In genomic region chr2:49619719-49620522, GRCm38 (mm10) we compare ENCODE assay signal across 8 mouse cellular contexts. TPM values are rescaled to one million over a fixed set of nuclear protein-coding genes. Genes with fewer than 3 reads are reported as not detected.
DNase-seq lines count a peak whose midpoint lies in the region; ATAC-seq and TF ChIP-seq lines count a peak whose summit lies in the region.

No protein-coding gene starts in this region.

- peak; percentile 8 for DNase-seq in kidney, adult 18-20 months
- DNase-seq in kidney, adult 11 months, result no peak
- peak; percentile 33 to 46 for DNase-seq in cerebellum, postnatal 4 days (ENCODE audit: low spot score in 2 of 2)
- DNase-seq in hindbrain, embryonic 11.5 days (ENCODE audit: low spot score), result peak; percentile 60
- DNase-seq in liver, postnatal 0 days, result no peak
- DNase-seq in testis, postnatal 14 days (ENCODE audit: low spot score), result peak; percentile 25
- DNase-seq in natural killer cell, adult 2 months (ENCODE audit: low spot score in 2 of 2), result no peak

- H3K27ac ChIP-seq in ES-Bruce4 (ENCODE audit: insufficient read depth, low read length), result no peak overlapping the region
- H3K27ac ChIP-seq in hindbrain, embryonic 11.5 days (ENCODE audit: low read depth, low read length), result peak overlapping the region; percentile 75
- H3K27ac ChIP-seq in liver, postnatal 0 days (ENCODE audit: low read depth), result no peak overlapping the region

- ATAC-seq in hindbrain, embryonic 11.5 days (ENCODE audit: low FRiP score), result peak; percentile 46
- ATAC-seq in liver, postnatal 0 days, result no peak

- H3K36me3 ChIP-seq in ES-Bruce4 (ENCODE audit: control insufficient read depth, insufficient read depth, low read length, poor library complexity, severe bottlenecking), result no peaks in the 10 kb centered on the region
- H3K36me3 ChIP-seq in hindbrain, embryonic 11.5 days (ENCODE audit: control insufficient read depth, insufficient read depth, low read length), result no peaks in the 10 kb centered on the region
- H3K36me3 ChIP-seq in liver, postnatal 0 days (replicated peaks; ENCODE audit: insufficient read depth, low read length), result no peaks in the 10 kb centered on the region

- no peak for TF ChIP-seq EP300 in ES-Bruce4 (IDR thresholded peaks at IDR 0.05; ENCODE audit: insufficient read depth, low read depth, low read length)
- no peak for TF ChIP-seq EP300 in liver, postnatal 0 days (IDR thresholded peaks at IDR 0.05; ENCODE audit: low read depth)

- no peak for TF ChIP-seq POLR2A in ES-Bruce4 (IDR thresholded peaks at IDR 0.05; ENCODE audit: insufficient read depth, low read length)

- TF ChIP-seq CTCF in ES-Bruce4 (IDR thresholded peaks at IDR 0.05; ENCODE audit: low read depth, low read length), result no peak
- no peak for TF ChIP-seq CTCF in liver, postnatal 0 days (IDR thresholded peaks at IDR 0.05; ENCODE audit: low read depth)

- no peaks in the 10 kb centered on the region for H3K27me3 ChIP-seq in ES-Bruce4 (ENCODE audit: control insufficient read depth, insufficient read depth, low read length, poor library complexity, severe bottlenecking)
- H3K27me3 ChIP-seq in hindbrain, embryonic 11.5 days (ENCODE audit: control insufficient read depth, insufficient read depth, low read length), result no peaks in the 10 kb centered on the region
- peaks cover 27% of the 10 kb centered on the region for H3K27me3 ChIP-seq in liver, postnatal 0 days (ENCODE audit: insufficient read depth, low read length)

- WGBS in hindbrain, embryonic 11.5 days, result under 1% methylated on average over 33 of the region's 33 CpGs
- 3% methylated on average over 33 of the region's 33 CpGs for WGBS in liver, postnatal 0 days (ENCODE audit: insufficient replicate concordance)

- peak overlapping the region; percentile 81 for H3K4me3 ChIP-seq in ES-Bruce4 (ENCODE audit: low read depth, low read length)
- H3K4me3 ChIP-seq in hindbrain, embryonic 11.5 days (ENCODE audit: low read depth, low read length), result peak overlapping the region; percentile 83
- peak overlapping the region; percentile 50 for H3K4me3 ChIP-seq in liver, postnatal 0 days (ENCODE audit: low read depth, low read length)

- no peaks in the 10 kb centered on the region for H3K9me3 ChIP-seq in ES-Bruce4 (replicated peaks; ENCODE audit: control insufficient read depth, insufficient read depth, low read length, poor library complexity, severe bottlenecking)
- no peaks in the 10 kb centered on the region for H3K9me3 ChIP-seq in hindbrain, embryonic 11.5 days (ENCODE audit: control insufficient read depth, low read length)
- no peaks in the 10 kb centered on the region for H3K9me3 ChIP-seq in liver, postnatal 0 days (ENCODE audit: low read length)

- H3K4me1 ChIP-seq in ES-Bruce4 (ENCODE audit: control insufficient read depth, insufficient read depth, low read length), result no peaks in the 10 kb centered on the region
- H3K4me1 ChIP-seq in hindbrain, embryonic 11.5 days (replicated peaks; ENCODE audit: control insufficient read depth, insufficient read depth, low read length), result no peaks in the 10 kb centered on the region; the same call in 1 of the 2 replicates
- H3K4me1 ChIP-seq in liver, postnatal 0 days (ENCODE audit: insufficient read depth), result peaks cover 11% of the 10 kb centered on the region

- peak overlapping the region; percentile 35 for H3K9ac ChIP-seq in ES-Bruce4 (ENCODE audit: low read depth, poor library complexity, severe bottlenecking)
- peak overlapping the region; percentile 93 for H3K9ac ChIP-seq in hindbrain, embryonic 11.5 days (ENCODE audit: low read depth, low read length)
- no peak overlapping the region for H3K9ac ChIP-seq in liver, postnatal 0 days (replicated peaks)

- H3K4me2 ChIP-seq in hindbrain, embryonic 11.5 days (replicated peaks; ENCODE audit: low read depth, low read length), result peak overlapping the region; percentile 57
- peak overlapping the region; percentile 69 for H3K4me2 ChIP-seq in liver, postnatal 0 days (ENCODE audit: low read depth, low read length)

RNA-seq across cellular contexts. Expression of gene Kif5c, which starts 0.8 kb away (rescaled TPM):
- polyA plus RNA-seq in ES-Bruce4 (2011; ENCODE audit: insufficient read depth, insufficient read length, low read depth, missing spikeins), result 25.8 and 28.2 TPM in 2 replicates
- 112 and 115 TPM in 2 replicates for polyA plus RNA-seq in hindbrain, embryonic 11.5 days (2014; fragmentation: Nextera tagmentation; extraction: Ambion mirVana)
- 0.12 and 0.13 TPM in 2 replicates for polyA plus RNA-seq in liver, postnatal 0 days (2015; fragmentation: Nextera tagmentation; extraction: Ambion mirVana)

Comparison
In these comparisons a context has a peak if more than half of its experiments do, and no peak if none do; other contexts are left out.
1. DNase-seq: peak in kidney, adult 18-20 months (single experiment), cerebellum, postnatal 4 days (2 of 2), hindbrain, embryonic 11.5 days (single experiment) and testis, postnatal 14 days (single experiment); none in kidney, adult 11 months (single experiment), liver, postnatal 0 days (single experiment) and natural killer cell, adult 2 months (0 of 2).
2. RNA of gene Kif5c, which starts 0.8 kb away (polyA plus RNA-seq): 112 to 115 TPM in hindbrain, embryonic 11.5 days and 25.8 to 28.2 TPM in ES-Bruce4; 0.12 to 0.13 TPM in liver, postnatal 0 days; every median in the first group is over 10 times any median in the second.
3. Peak in every context shown above with its lines, with median percentiles within 50 percentile points of each other: H3K4me3 ChIP-seq.